Mouse (Mus musculus) skeletal muscle tissue, postnatal 0 days (tissue): ENCODE results near the gene Commd4. TPM values are rescaled to one million over a fixed set of nuclear protein-coding genes. Genes with fewer than 3 reads are reported as not detected.

Experiments
- polyA plus RNA-seq: library from polyadenylated mRNA; unstranded; fragments of >200 nt; fragmentation: Nextera tagmentation; extraction: Ambion mirVana; gene quantifications from 2 replicates; pipeline ENCODE4 v1.2.1, GENCODE M21; 2015

The Commd4 gene
- 62.5 and 63.0 TPM in 2 replicates for polyA plus RNA-seq

DNA sequence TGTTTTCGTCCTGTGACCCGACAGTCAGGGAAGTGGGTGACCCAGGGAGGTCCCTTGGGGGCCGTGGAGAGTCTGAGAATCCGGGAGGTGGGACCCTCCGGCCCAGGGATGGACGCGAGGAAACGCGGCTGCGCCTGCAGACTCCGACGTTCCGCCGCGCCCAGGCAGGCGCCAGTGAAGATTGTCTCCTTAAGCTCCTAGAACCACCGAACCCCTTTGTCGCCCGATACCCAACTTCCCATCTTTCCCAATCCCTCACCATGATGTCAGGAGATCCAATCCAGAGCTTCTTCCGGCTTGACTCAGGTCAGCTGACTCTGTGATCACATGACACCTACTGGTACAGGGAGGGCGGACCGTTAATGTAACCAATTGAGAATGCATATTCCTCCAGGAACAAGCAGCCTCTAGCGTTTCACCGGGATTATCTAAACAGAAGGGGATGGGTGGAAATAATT is at the start of gene Commd4:
Gene Commd4 (minus strand): TSS at position 319 of the 458 bp plus-strand sequence.

DNA sequence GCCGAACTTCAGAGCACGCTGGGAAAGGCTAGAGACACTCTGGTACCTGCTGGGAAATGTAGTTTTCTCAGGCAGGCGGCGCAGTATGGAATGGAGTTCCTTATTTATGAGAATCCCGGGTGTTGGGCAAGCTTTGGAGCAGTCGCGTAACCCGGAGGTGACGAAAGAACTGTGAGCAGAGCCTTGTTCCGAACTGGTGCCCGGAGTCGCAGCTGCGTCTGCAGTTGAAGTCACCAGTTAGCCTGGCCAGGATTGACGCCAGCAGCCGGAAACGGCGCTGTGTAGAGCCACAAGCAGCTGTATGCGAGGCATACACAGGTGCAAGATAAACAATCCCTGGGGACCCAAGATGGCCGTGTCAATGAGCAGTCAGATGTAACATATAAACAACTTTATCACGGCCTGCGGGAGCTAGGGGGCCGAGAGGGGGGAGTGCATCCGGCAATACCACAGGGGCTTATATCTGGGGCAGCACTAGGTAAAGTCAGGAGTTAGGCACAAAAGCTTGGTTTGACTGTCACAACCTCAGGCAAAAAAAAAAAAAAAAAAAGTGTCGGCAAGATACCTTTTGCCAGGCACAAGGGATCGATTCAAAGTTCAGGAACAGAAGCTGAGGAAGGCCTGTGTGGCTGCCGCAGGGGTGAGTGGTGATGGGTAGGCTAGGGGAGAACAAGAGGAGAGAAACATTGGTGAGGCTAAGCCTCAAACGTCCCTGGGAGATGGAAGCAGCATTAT is 9.8 kb downstream of the Commd4 start, which contains the start of gene Neil1:
Gene Neil1 (minus strand): TSS at position 162 of the 735 bp plus-strand sequence.

DNA sequence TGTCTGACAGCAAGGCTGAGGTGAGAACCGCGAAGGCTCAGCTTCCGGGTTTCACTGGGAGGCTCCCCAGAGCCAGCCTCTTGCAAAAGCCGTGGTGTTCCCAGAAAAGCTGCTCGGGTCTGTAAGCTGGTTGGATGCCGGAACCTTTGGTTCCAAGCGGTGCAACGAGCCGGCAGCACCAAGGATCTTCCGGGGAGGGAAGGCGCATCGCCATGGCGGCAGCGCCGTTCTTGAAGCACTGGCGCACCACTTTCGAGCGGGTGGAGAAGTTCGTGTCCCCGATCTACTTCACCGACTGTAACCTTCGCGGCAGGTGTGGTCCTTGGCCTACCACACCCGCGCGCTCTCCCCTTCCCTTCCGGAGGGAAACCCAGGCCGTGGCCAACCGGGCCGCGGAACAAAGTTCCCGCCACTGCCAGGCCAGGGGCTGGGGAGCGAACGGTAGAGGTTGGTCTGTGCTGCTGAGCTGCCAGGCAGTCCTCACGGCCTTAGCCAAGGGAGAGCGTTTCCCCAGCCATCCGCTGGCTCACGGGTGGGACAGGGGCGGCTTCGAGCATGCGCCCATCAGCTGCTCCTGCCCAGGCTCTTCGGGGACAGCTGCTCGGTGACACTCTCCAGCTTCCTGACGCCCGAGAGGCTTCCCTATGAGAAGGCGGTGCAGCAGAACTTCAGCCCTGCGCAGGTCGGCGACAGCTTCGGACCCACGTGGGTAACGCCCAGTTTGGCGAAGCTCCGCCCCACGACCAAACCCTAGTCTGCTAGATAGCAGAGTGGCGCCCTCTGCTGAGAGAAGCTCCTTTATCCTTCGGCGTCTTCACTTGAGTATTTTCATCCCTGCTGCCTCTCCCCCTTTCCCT is 27.3 kb downstream of the Commd4 start, which contains the start of gene Man2c1:
Gene Man2c1 (plus strand): TSS at position 114 of the 857 bp plus-strand sequence.

Other genes starting within 250 kb of the Commd4 start
- 3.0 and 3.3 TPM in 2 replicates for gene Snx33, start 230.0 kb downstream of the Commd4 start, polyA plus RNA-seq
- gene Imp3, start 220.9 kb downstream of the Commd4 start, polyA plus RNA-seq: 53.9 and 57.2 TPM in 2 replicates
- 12.3 and 12.9 TPM in 2 replicates for gene Snupn, start 207.5 kb downstream of the Commd4 start, polyA plus RNA-seq
- gene Ptpn9, start 163.4 kb downstream of the Commd4 start, polyA plus RNA-seq: 6.4 and 8.4 TPM in 2 replicates
- gene Sin3a, start 86.3 kb downstream of the Commd4 start, polyA plus RNA-seq: 9.4 and 9.7 TPM in 2 replicates
- gene Man2c1, start 27.6 kb downstream of the Commd4 start, polyA plus RNA-seq: 36.4 and 37.4 TPM in 2 replicates
- gene Neil1, start 10.0 kb downstream of the Commd4 start, polyA plus RNA-seq: 4.4 and 5.2 TPM in 2 replicates
- not detected in 2 replicates for gene Trcg1, start 78.2 kb upstream of the Commd4 start, polyA plus RNA-seq
- 4.8 and 8.2 TPM in 2 replicates for gene 1700017B05Rik, start 104.3 kb upstream of the Commd4 start, polyA plus RNA-seq